Mouse (Mus musculus): ENCODE measurements around the gene Idh3a. TPM values are rescaled to one million over a fixed set of nuclear protein-coding genes. Genes with fewer than 3 reads are reported as not detected.

Gene Idh3a
- total RNA-seq (2023) = 39.0 to 42.0 TPM (median 39.5 TPM) in 4 replicates

DNA sequence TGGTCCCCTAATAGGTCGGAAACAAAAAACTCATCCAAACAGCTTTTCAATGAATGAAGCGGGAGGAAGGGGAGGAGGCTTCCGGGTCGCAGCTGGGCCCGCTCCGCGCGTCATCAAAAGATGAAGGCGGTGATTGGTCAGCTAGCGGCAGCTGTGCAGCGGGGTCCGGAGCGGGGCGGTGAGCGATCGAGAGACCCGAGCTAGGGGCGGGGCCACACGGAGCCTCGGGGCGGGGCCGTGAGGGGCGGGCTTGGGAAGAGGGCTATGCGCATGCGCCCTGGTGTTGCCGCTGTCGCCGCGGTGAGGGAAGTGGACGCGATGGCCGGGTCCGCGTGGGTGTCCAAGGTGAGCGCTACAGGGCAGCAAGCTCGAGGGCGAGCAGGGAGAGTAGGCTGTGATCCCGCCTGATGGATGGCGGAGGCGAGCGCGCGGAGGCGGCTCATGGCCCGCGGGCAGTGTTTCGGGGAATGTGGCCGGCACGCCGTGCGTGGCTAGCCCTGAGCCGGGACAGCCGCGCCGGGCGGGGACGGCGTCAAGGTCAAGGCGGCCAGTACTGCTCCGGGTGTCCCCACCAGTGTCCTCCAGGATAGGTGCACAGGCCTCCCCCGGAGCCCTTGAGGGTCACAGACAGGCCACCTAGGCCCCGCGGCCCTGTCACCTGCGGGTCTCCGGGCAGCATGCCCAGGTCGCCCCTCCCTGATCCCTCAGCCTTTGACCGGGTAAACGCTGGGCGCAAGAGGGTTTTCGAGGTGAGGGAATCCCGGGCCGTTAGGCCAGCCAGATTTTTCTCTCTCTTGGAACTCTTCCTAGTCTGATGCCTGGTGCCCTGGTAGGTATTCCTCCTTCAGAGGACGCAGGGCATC lies at the start of gene Idh3a:
Gene Idh3a (plus strand): TSS at position 136 of the 863 bp plus-strand sequence.

DNA sequence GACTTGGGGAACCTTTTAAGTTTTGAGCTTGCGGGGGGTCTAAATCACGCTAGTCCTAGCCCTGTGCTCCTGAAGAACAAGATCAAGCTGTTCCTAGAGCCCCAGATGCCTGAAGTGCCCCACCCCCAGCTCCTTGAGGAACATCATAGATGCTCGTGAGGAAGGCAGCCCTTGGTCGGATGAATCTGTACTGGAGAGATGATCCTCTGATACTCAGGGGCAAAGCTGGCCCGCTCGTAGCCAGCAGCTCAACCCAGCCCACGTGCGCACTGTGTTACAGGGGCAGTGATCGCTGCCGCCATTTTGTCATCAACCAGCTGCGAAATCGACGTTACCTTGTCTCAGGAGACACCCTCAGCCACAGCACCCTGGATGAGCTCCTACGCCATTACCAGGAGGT lies 47.5 kb upstream of the Idh3a start, which contains the start of gene Sh2d7:
Gene Sh2d7 (plus strand): TSS at position 301 of the 400 bp plus-strand sequence.

DNA sequence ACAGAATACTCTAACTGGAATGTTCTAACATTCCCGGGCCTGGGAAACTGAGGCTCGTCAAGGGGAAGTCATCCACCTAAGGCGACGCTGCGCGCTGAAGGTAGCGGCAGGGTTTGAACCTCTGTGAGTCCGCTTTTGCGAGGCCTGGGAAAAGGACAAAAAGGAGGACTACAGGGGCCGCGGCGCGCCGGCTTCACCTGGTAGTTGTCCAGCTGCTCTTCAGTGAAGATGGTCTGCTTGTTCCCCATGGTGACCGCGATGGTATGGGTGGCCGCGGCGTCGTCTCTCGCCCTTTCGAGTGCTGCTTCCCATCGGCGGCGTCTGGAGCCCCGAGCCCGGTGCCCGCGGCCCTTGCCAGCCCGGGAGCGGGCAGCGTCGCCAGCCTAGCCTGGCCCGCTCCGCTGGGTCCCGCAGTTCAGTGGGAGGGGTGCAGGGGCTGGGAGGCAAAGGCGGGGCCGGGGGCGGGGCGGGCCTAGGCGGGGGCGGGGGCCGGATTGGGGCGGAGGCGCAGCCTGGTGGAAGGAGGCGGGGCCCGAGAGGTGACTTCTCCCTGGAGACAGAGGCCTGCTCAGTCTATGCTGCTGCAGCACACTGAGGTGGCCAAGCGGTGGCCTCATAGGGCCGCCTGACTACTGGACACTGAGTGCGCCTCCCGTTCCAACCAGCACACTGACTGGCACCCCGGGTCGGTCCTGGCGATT lies 26.2 kb upstream of the Idh3a start, which contains the start of gene Cib2:
Gene Cib2 (minus strand): TSS at position 448 of the 701 bp plus-strand sequence.

Other genes with a start within 250 kb of the Idh3a start
- gene Dmxl2, start 84.7 kb upstream of the Idh3a start, total RNA-seq (2023) = 0.60 to 2.2 TPM (median 1.4 TPM) in 4 replicates
- gene Sh2d7, start 47.4 kb upstream of the Idh3a start, total RNA-seq (2023) = not detected in 4 replicates
- 2.0 to 3.4 TPM (median 3.0 TPM) in 4 replicates for gene Cib2, start 26.1 kb upstream of the Idh3a start, total RNA-seq (2023)
- gene Acsbg1, start 75.5 kb downstream of the Idh3a start, total RNA-seq (2023) = not detected in 4 replicates
- 1.3 to 2.6 TPM (median 1.7 TPM) in 4 replicates for gene Dnaja4, start 112.5 kb downstream of the Idh3a start, total RNA-seq (2023)
- 59.6 to 74.1 TPM (median 64.8 TPM) in 4 replicates for gene Wdr61, start 148.2 kb downstream of the Idh3a start, total RNA-seq (2023)
- not detected in 4 replicates for gene Crabp1, start 178.4 kb downstream of the Idh3a start, total RNA-seq (2023)